Mouse (Mus musculus) liver, embryonic 14.5 days (tissue): Measurements from ENCODE around the gene Chchd1. TPM values are rescaled to one million over a fixed set of nuclear protein-coding genes. Genes with fewer than 3 reads are reported as not detected.

Experiments used
- ATAC-seq: fragments of 200-750 bp; cut with Nextera tagmentation; 2 replicates; pipeline ENCODE4 v1.8.0; 2017; ENCODE audit warnings: moderate number of reproducible peaks, mild to moderate bottlenecking, moderate library complexity; ENCODE audit not compliant: insufficient read depth
- DNase-seq, 3 experiments: peaks; one replicate each; pipeline ENCODE4 v3.0.0-alpha.2; 2012 to 2013; ENCODE audit warnings: low read depth in 3 of 3, low spot score in 3 of 3
- H3K27ac ChIP-seq: fragments of 300-500 bp; sonication (generic); 2 replicates; pipeline ENCODE4 v1.5.1; 2014; ENCODE audit warnings: moderate library complexity, mild to moderate bottlenecking, control low read depth, inconsistent platforms
- H3K27me3 ChIP-seq: fragments of 300-500 bp; sonication (generic); 2 replicates; pipeline ENCODE4 v1.6.1; 2014; ENCODE audit warnings: mild to moderate bottlenecking, low read length, moderate library complexity; ENCODE audit not compliant: control insufficient read depth, insufficient read depth
- H3K36me3 ChIP-seq: fragments of 300-500 bp; sonication (generic); replicated peaks from 2 replicates; pipeline ENCODE4 v1.6.1; 2014; ENCODE audit warnings: low read depth; ENCODE audit not compliant: control insufficient read depth, insufficient read depth
- H3K4me1 ChIP-seq, 2 experiments: fragments of 200-500 bp in 1 of 2; fragments of 300-500 bp in 1 of 2; sonication (generic) in 1 of 2; replicated peaks; 2 replicates each; pipeline ENCODE4 v1.6.1; 2012 to 2014; ENCODE audit warnings: antibody characterized with exemption in 1 of 2, inconsistent platforms in 1 of 2, low read length in 1 of 2; ENCODE audit not compliant: control insufficient read depth in 2 of 2, insufficient read depth in 2 of 2
- H3K4me2 ChIP-seq: fragments of 300-500 bp; sonication (generic); 2 replicates; pipeline ENCODE4 v1.6.1; 2014; ENCODE audit warnings: low read depth, mild to moderate bottlenecking, control low read depth, moderate library complexity
- H3K4me3 ChIP-seq, 2 experiments: fragments of 200-500 bp in 1 of 2; fragments of 300-500 bp in 1 of 2; sonication (generic) in 1 of 2; 2 replicates each; pipeline ENCODE4 v1.5.1; 2012 to 2014; ENCODE audit warnings: low read depth in 2 of 2, low read length in 2 of 2, mild to moderate bottlenecking in 2 of 2, control low read depth in 1 of 2, inconsistent platforms in 1 of 2, moderate library complexity in 1 of 2; ENCODE audit not compliant: insufficient read depth in 1 of 2
- H3K9ac ChIP-seq: fragments of 300-500 bp; sonication (generic); replicated peaks from 2 replicates; pipeline ENCODE4 v1.6.1; 2014; ENCODE audit warnings: mild to moderate bottlenecking, control low read depth, moderate library complexity
- H3K9me3 ChIP-seq: fragments of 300-500 bp; sonication (generic); 2 replicates; pipeline ENCODE4 v1.6.1; 2016; ENCODE audit warnings: low read length, mixed read lengths; ENCODE audit not compliant: control insufficient read depth
- CTCF ChIP-seq: IDR thresholded peaks from 2 replicates; pipeline ENCODE4 v1.5.1; 2016; ENCODE audit warnings: antibody characterized with exemption, low read depth, control low read depth
- EP300 ChIP-seq: IDR thresholded peaks from 2 replicates; pipeline ENCODE4 v1.6.1; 2016; ENCODE audit warnings: antibody characterized with exemption, low read depth
- WGBS: fragments of 180-500 bp; shearing (Covaris S2); extraction: QIAGEN DNeasy Blood & Tissue Kit; methylation state at CpG from one replicate; pipeline ENCODE4 v1.1.7; 2014; ENCODE audit not compliant: insufficient replicate concordance; 5-methylcytosine and 5-hydroxymethylcytosine counted together
- polyA plus RNA-seq, 2 experiments: library from polyadenylated mRNA; depleted of rRNA in 1 of 2; stranded (reverse) in 1 of 2; unstranded in 1 of 2; fragments of >200 nt; fragmentation: Nextera tagmentation in 1 of 2; extraction: Ambion mirVana in 1 of 2; gene quantifications; 2 replicates each; pipeline versions ENCODE4 v1.2.1 to v1.2.3; 2012 to 2014

Gene Chchd1
- polyA plus RNA-seq, 2 experiments = 58.8 to 138 TPM

- no peak overlapping the region for H3K9ac ChIP-seq
- ATAC-seq (no peak), DNase-seq (no peak)
- H3K4me2 ChIP-seq = no peak overlapping the region
- TF ChIP-seq EP300 (no peak), CTCF (no peak)
- H3K36me3 ChIP-seq = peaks cover 12% of the 10 kb centered on the region
- H3K4me1 ChIP-seq = peaks cover under 1 to 8% of the 10 kb centered on the region in 2 experiments; a peak in 3 of 4 replicates
- no peaks in the 10 kb centered on the region for H3K9me3 ChIP-seq
- 65% methylated on average over 11 of the region's 11 CpGs for WGBS
- H3K4me3 ChIP-seq = no peak overlapping the region
- H3K27me3 ChIP-seq = no peaks in the 10 kb centered on the region
- H3K27ac ChIP-seq = no peak overlapping the region
Observed at GRCm38 (mm10) chr14:20713832-20714231, 11.0 kb downstream of the Chchd1 start.

- H3K27me3 ChIP-seq = no peaks in the 10 kb centered on the region
- H3K4me2 ChIP-seq = no peak overlapping the region
- ATAC-seq (no peak), DNase-seq (no peak)
- no peak overlapping the region for H3K4me3 ChIP-seq
- WGBS = 75% methylated on average over 10 of the region's 10 CpGs
- H3K36me3 ChIP-seq = peaks cover 29% of the 10 kb centered on the region
- H3K9me3 ChIP-seq = no peaks in the 10 kb centered on the region
- no peak for TF ChIP-seq CTCF
- TF ChIP-seq EP300 = no peak
- peaks cover 0 to 6% of the 10 kb centered on the region in 2 experiments; a peak in 2 of 4 replicates for H3K4me1 ChIP-seq
- H3K9ac ChIP-seq = no peak overlapping the region
- no peak overlapping the region for H3K27ac ChIP-seq
Observed at GRCm38 (mm10) chr14:20718443-20718842, 15.6 kb downstream of the Chchd1 start.

- 83% methylated on average over 12 of the region's 12 CpGs for WGBS
- Histone ChIP-seq H3K27me3 (no peaks in the 10 kb centered on the region), H3K9me3 (no peaks in the 10 kb centered on the region), H3K27ac (no peak overlapping the region), H3K4me3 (no peak overlapping the region), H3K9ac (no peak overlapping the region), H3K4me2 (no peak overlapping the region), H3K36me3 (peaks cover 42% of the 10 kb centered on the region), H3K4me1 (peaks cover 0 to 6% of the 10 kb centered on the region in 2 experiments; a peak in 2 of 4 replicates)
- DNase-seq (no peak), ATAC-seq (no peak)
- TF ChIP-seq CTCF (no peak), EP300 (no peak)
Observed at GRCm38 (mm10) chr14:20719767-20720166, 17.0 kb downstream of the Chchd1 start.

GRCm38 (mm10) chr14:20721371-20721770 lies 18.6 kb downstream of the Chchd1 start:
- H3K9me3 ChIP-seq = no peaks in the 10 kb centered on the region
- H3K36me3 ChIP-seq = peaks cover 52% of the 10 kb centered on the region
- no peak overlapping the region for H3K4me2 ChIP-seq
- H3K27ac ChIP-seq = no peak overlapping the region
- peaks cover 10 to 16% of the 10 kb centered on the region in 2 experiments for H3K4me1 ChIP-seq
- no peak overlapping the region for H3K4me3 ChIP-seq
- no peak overlapping the region for H3K9ac ChIP-seq
- no peaks in the 10 kb centered on the region for H3K27me3 ChIP-seq
- 82% methylated on average over 4 of the region's 4 CpGs for WGBS
- no peak for ATAC-seq
- DNase-seq = no peak
- no peak for TF ChIP-seq EP300
- no peak for TF ChIP-seq CTCF

GRCm38 (mm10) chr14:20723006-20723405 lies 20.2 kb downstream of the Chchd1 start:
- DNase-seq (no peak), ATAC-seq (no peak)
- Histone ChIP-seq H3K27ac (no peak overlapping the region), H3K4me2 (no peak overlapping the region), H3K9ac (no peak overlapping the region), H3K27me3 (no peaks in the 10 kb centered on the region), H3K36me3 (peaks cover 63% of the 10 kb centered on the region), H3K4me1 (peaks cover 10 to 16% of the 10 kb centered on the region in 2 experiments), H3K4me3 (no peak overlapping the region), H3K9me3 (no peaks in the 10 kb centered on the region)
- 87% methylated on average over 12 of the region's 12 CpGs for WGBS
- TF ChIP-seq EP300 (no peak), CTCF (no peak)
